Mouse (Mus musculus): Measurements from ENCODE around the gene Rnls. TPM values are rescaled to one million over a fixed set of nuclear protein-coding genes. Genes with fewer than 3 reads are reported as not detected.

Rnls gene
- polyA plus RNA-seq, 1 experiment from 2014 or later = 8.9 TPM

GRCm38 (mm10) chr19:33137316-33137715 is 254.8 kb downstream of the Rnls start:
- Histone ChIP-seq H3K27me3 (replicated peaks) (no peaks in the 10 kb centered on the region), H3K36me3 (no peaks in the 10 kb centered on the region), H3K4me3 (no peak overlapping the region), H3K9ac (no peak overlapping the region), H3K4me2 (no peak overlapping the region), H3K4me1 (no peaks in the 10 kb centered on the region), H3K9me3 (no peaks in the 10 kb centered on the region), H3K27ac (replicated peaks) (no peak overlapping the region)
- WGBS = 71% methylated on average over 5 of the region's 5 CpGs
- no peak for ATAC-seq (ENCODE audit: extremely low read depth, insufficient number of reproducible peaks, low FRiP score, low TSS enrichment)

- no peak overlapping the region for H3K27ac ChIP-seq (replicated peaks)
- no peak overlapping the region for H3K4me2 ChIP-seq
- no peaks in the 10 kb centered on the region for H3K27me3 ChIP-seq (replicated peaks)
- no peaks in the 10 kb centered on the region for H3K4me1 ChIP-seq
- no peak for ATAC-seq (ENCODE audit: extremely low read depth, insufficient number of reproducible peaks, low FRiP score, low TSS enrichment)
- WGBS = 77% methylated on average over 6 of the region's 6 CpGs
- H3K36me3 ChIP-seq = no peaks in the 10 kb centered on the region
- no peak overlapping the region for H3K4me3 ChIP-seq
- no peak overlapping the region for H3K9ac ChIP-seq
- no peaks in the 10 kb centered on the region for H3K9me3 ChIP-seq
Measured at GRCm38 (mm10) chr19:33122611-33123226, 269.4 kb downstream of the Rnls start.

- Histone ChIP-seq H3K27me3 (replicated peaks) (no peaks in the 10 kb centered on the region), H3K4me3 (no peak overlapping the region), H3K9me3 (no peaks in the 10 kb centered on the region), H3K4me2 (no peak overlapping the region), H3K36me3 (no peaks in the 10 kb centered on the region), H3K4me1 (no peaks in the 10 kb centered on the region), H3K27ac (replicated peaks) (no peak overlapping the region), H3K9ac (no peak overlapping the region)
- 75% methylated on average over 5 of the region's 5 CpGs for WGBS
- no peak for ATAC-seq (ENCODE audit: extremely low read depth, insufficient number of reproducible peaks, low FRiP score, low TSS enrichment)
Measured at GRCm38 (mm10) chr19:33119947-33120346, 272.1 kb downstream of the Rnls start.

- H3K36me3 ChIP-seq = no peaks in the 10 kb centered on the region
- no peak overlapping the region for H3K4me2 ChIP-seq
- H3K27me3 ChIP-seq (replicated peaks) = no peaks in the 10 kb centered on the region
- H3K4me3 ChIP-seq = no peak overlapping the region
- H3K9ac ChIP-seq = no peak overlapping the region
- no peaks in the 10 kb centered on the region for H3K9me3 ChIP-seq
- ATAC-seq (ENCODE audit: extremely low read depth, insufficient number of reproducible peaks, low FRiP score, low TSS enrichment) = no peak
- 62% methylated on average over 1 of the region's 1 CpGs for WGBS
- no peak overlapping the region for H3K27ac ChIP-seq (replicated peaks)
- no peaks in the 10 kb centered on the region for H3K4me1 ChIP-seq
Measured at GRCm38 (mm10) chr19:33118898-33119297, 273.2 kb downstream of the Rnls start.

- Histone ChIP-seq H3K9me3 (no peaks in the 10 kb centered on the region), H3K4me2 (no peak overlapping the region), H3K4me3 (no peak overlapping the region), H3K27ac (replicated peaks) (no peak overlapping the region), H3K36me3 (no peaks in the 10 kb centered on the region), H3K9ac (no peak overlapping the region), H3K27me3 (replicated peaks) (no peaks in the 10 kb centered on the region), H3K4me1 (no peaks in the 10 kb centered on the region)
- 67% methylated on average over 8 of the region's 8 CpGs for WGBS
- ATAC-seq (ENCODE audit: extremely low read depth, insufficient number of reproducible peaks, low FRiP score, low TSS enrichment) = no peak
Measured at GRCm38 (mm10) chr19:33114631-33115295, 277.3 kb downstream of the Rnls start.

- no peaks in the 10 kb centered on the region for H3K36me3 ChIP-seq
- H3K27me3 ChIP-seq (replicated peaks) = no peaks in the 10 kb centered on the region
- 68% methylated on average over 7 of the region's 7 CpGs for WGBS
- H3K4me2 ChIP-seq = no peak overlapping the region
- no peaks in the 10 kb centered on the region for H3K4me1 ChIP-seq
- no peak for ATAC-seq (ENCODE audit: extremely low read depth, insufficient number of reproducible peaks, low FRiP score, low TSS enrichment)
- no peaks in the 10 kb centered on the region for H3K9me3 ChIP-seq
- H3K27ac ChIP-seq (replicated peaks) = no peak overlapping the region
- no peak overlapping the region for H3K4me3 ChIP-seq
- H3K9ac ChIP-seq = no peak overlapping the region
Measured at GRCm38 (mm10) chr19:33113746-33114145, 278.3 kb downstream of the Rnls start.

GRCm38 (mm10) chr19:33110404-33110803 is 281.7 kb downstream of the Rnls start:
- H3K9me3 ChIP-seq = no peaks in the 10 kb centered on the region
- ATAC-seq (ENCODE audit: extremely low read depth, insufficient number of reproducible peaks, low FRiP score, low TSS enrichment) = no peak
- 80% methylated on average over 9 of the region's 9 CpGs for WGBS
- no peak overlapping the region for H3K27ac ChIP-seq (replicated peaks)
- no peak overlapping the region for H3K4me3 ChIP-seq
- H3K27me3 ChIP-seq (replicated peaks) = no peaks in the 10 kb centered on the region; the same call in 1 of the 2 replicates
- no peaks in the 10 kb centered on the region for H3K36me3 ChIP-seq
- H3K4me1 ChIP-seq = no peaks in the 10 kb centered on the region
- H3K9ac ChIP-seq = no peak overlapping the region
- H3K4me2 ChIP-seq = no peak overlapping the region

- H3K9me3 ChIP-seq = no peaks in the 10 kb centered on the region
- H3K4me1 ChIP-seq = no peaks in the 10 kb centered on the region
- no peak for ATAC-seq (ENCODE audit: extremely low read depth, insufficient number of reproducible peaks, low FRiP score, low TSS enrichment)
- H3K4me2 ChIP-seq = no peak overlapping the region
- no peak overlapping the region for H3K4me3 ChIP-seq
- WGBS = 60% methylated on average over 6 of the region's 6 CpGs
- no peak overlapping the region for H3K27ac ChIP-seq (replicated peaks)
- no peaks in the 10 kb centered on the region; the same call in 1 of the 2 replicates for H3K27me3 ChIP-seq (replicated peaks)
- H3K36me3 ChIP-seq = no peaks in the 10 kb centered on the region
- H3K9ac ChIP-seq = no peak overlapping the region
Measured at GRCm38 (mm10) chr19:33109941-33110371, 282.1 kb downstream of the Rnls start.

- Histone ChIP-seq H3K4me3 (no peak overlapping the region), H3K4me1 (no peaks in the 10 kb centered on the region), H3K9ac (no peak overlapping the region), H3K36me3 (no peaks in the 10 kb centered on the region), H3K27me3 (replicated peaks) (no peaks in the 10 kb centered on the region; the same call in 1 of the 2 replicates), H3K27ac (replicated peaks) (no peak overlapping the region), H3K4me2 (no peak overlapping the region), H3K9me3 (no peaks in the 10 kb centered on the region)
- ATAC-seq (ENCODE audit: extremely low read depth, insufficient number of reproducible peaks, low FRiP score, low TSS enrichment) = no peak
- 55% methylated on average over 7 of the region's 7 CpGs for WGBS
Measured at GRCm38 (mm10) chr19:33109141-33109540, 283.0 kb downstream of the Rnls start.

GRCm38 (mm10) chr19:33103851-33104250 is 288.2 kb downstream of the Rnls start:
- Histone ChIP-seq H3K4me1 (peaks cover 26% of the 10 kb centered on the region), H3K4me2 (no peak overlapping the region), H3K9ac (no peak overlapping the region), H3K27me3 (replicated peaks) (no peaks in the 10 kb centered on the region; the same call in 1 of the 2 replicates), H3K4me3 (no peak overlapping the region), H3K9me3 (no peaks in the 10 kb centered on the region), H3K27ac (replicated peaks) (no peak overlapping the region), H3K36me3 (no peaks in the 10 kb centered on the region)
- WGBS = 83% methylated on average over 6 of the region's 6 CpGs
- ATAC-seq (ENCODE audit: extremely low read depth, insufficient number of reproducible peaks, low FRiP score, low TSS enrichment) = no peak

- no peaks in the 10 kb centered on the region; the same call in 1 of the 2 replicates for H3K27me3 ChIP-seq (replicated peaks)
- ATAC-seq (ENCODE audit: extremely low read depth, insufficient number of reproducible peaks, low FRiP score, low TSS enrichment) = no peak
- H3K9me3 ChIP-seq = no peaks in the 10 kb centered on the region
- no peaks in the 10 kb centered on the region for H3K36me3 ChIP-seq
- 0 out of 2 replicates have a peak overlapping the region, but pooled peaks have one; percentile 6 for H3K4me2 ChIP-seq
- H3K4me3 ChIP-seq = no peak overlapping the region
- H3K27ac ChIP-seq (replicated peaks) = no peak overlapping the region
- no peak overlapping the region for H3K9ac ChIP-seq
- WGBS = 62% methylated on average over 7 of the region's 7 CpGs
- peaks cover 26% of the 10 kb centered on the region for H3K4me1 ChIP-seq
Measured at GRCm38 (mm10) chr19:33102783-33103139, 289.3 kb downstream of the Rnls start.
